Mouse (Mus musculus) bone marrow, adult 2 months (tissue): ENCODE results near the gene Ntn4. TPM values are rescaled to one million over a fixed set of nuclear protein-coding genes. Genes with fewer than 3 reads are reported as not detected.

Experiments used
- H3K27ac ChIP-seq: fragments of 200-500 bp; 2 replicates; pipeline ENCODE4 v1.5.1; 2012; ENCODE audit warnings: low read depth, mild to moderate bottlenecking, control low read depth, inconsistent platforms, low read length; ENCODE audit not compliant: control insufficient read depth, poor library complexity, insufficient read depth
- H3K4me1 ChIP-seq: fragments of 200-500 bp; 2 replicates; pipeline ENCODE4 v1.6.1; 2011; ENCODE audit warnings: low read length; ENCODE audit not compliant: control insufficient read depth, insufficient read depth
- H3K4me3 ChIP-seq: fragments of 200-500 bp; replicated peaks from 2 replicates; pipeline ENCODE3; 2011; ENCODE audit warnings: mild to moderate bottlenecking, low read depth, low read length, control low read depth; ENCODE audit not compliant: control insufficient read depth
- CTCF ChIP-seq: fragments of 200-500 bp; IDR thresholded peaks from 2 replicates; pipeline ENCODE4 v1.5.1; 2011; ENCODE audit warnings: low read length, control low read depth; ENCODE audit not compliant: control insufficient read depth, insufficient read depth
- POLR2A ChIP-seq: fragments of 200-500 bp; IDR thresholded peaks from 2 replicates; pipeline ENCODE4 v1.6.1; 2011; ENCODE audit warnings: low read depth, mild to moderate bottlenecking, control low read depth, low read length, borderline replicate concordance; ENCODE audit not compliant: control insufficient read depth
- WGBS: fragments of 180-500 bp; shearing (Covaris S2); methylation state at CpG from one replicate; pipeline ENCODE4 v1.1.7; 2018; 5-methylcytosine and 5-hydroxymethylcytosine counted together
- polyA plus RNA-seq: library from polyadenylated mRNA; stranded (reverse); fragments of >200 nt; gene quantifications from 2 replicates; pipeline ENCODE4 v1.2.4, GENCODE M21; 2011; ENCODE audit warnings: low replicate concordance; ENCODE audit not compliant: missing spikeins, insufficient read depth, insufficient read length

Gene Ntn4
- polyA plus RNA-seq, 1 experiment, result 3.7 TPM

DNA sequence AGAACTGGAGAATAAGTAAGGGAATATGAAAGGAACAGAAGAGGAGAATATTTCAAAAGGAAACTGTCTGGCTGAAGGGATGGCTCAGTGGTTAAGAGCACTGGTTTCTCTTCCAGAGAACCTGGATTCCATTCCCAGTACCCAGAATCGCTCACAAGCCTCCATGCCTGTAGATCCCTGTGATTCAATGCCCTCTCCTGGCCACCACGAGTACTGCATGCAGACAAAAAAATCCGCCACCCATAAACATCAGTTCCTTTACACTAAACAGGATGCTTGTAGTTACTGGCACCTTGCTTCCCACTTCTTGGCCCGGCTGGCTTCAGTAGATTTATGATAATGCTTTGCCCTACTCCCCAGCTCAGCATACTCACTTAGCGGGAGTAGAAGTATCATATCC is 122.6 kb downstream of the Ntn4 start:
- no peak overlapping the region for H3K4me3 ChIP-seq
- TF ChIP-seq CTCF (peak; percentile 72), POLR2A (no peak)
- WGBS, result 39% methylated on average over 5 of the region's 5 CpGs
- H3K4me1 ChIP-seq, result no peaks in the 10 kb centered on the region; the same call in 1 of the 2 replicates
- no peak overlapping the region for H3K27ac ChIP-seq

DNA sequence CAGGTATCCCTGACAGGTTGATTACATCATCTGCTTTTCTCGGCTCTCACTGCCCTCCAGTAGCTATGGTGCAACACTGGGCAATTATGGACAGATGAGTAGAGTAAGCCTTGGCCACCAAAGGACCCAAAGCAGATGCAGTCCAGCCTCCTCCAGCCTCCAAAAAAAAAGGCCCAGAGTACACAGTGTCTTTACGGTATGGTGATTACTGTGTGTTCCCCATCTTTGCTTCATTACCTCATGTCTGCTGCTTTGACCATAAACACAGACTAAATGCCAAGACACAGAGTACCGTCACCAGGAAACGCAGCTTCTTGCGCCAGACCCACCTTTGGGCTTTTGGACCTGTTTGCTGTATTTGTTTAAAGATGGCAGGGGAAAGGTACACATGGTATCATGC is 125.7 kb downstream of the Ntn4 start:
- Histone ChIP-seq H3K4me3 (no peak overlapping the region), H3K4me1 (no peaks in the 10 kb centered on the region), H3K27ac (no peak overlapping the region)
- 85% methylated on average over 5 of the region's 5 CpGs for WGBS
- TF ChIP-seq CTCF (no peak), POLR2A (no peak)

DNA sequence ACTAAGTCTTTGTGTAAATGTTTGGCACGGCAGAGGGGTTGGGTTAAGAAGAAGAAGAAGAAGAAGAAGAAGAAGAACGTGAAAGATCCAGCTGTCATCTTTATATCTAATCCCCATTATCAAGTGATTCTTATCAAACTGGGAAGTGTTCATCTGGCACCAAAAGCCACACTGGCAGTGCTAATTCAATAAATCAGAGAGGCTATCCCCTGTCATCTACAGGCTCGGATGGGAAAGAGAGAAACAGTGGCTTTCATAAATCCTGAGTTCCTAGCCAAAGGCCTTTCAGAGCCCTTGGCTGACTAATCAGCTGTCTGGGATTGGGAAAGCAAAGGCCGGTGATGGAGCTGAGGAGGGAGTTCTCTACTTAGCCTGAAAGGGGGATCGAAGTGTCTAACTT is 126.8 kb downstream of the Ntn4 start:
- no peak for TF ChIP-seq CTCF
- no peak for TF ChIP-seq POLR2A

DNA sequence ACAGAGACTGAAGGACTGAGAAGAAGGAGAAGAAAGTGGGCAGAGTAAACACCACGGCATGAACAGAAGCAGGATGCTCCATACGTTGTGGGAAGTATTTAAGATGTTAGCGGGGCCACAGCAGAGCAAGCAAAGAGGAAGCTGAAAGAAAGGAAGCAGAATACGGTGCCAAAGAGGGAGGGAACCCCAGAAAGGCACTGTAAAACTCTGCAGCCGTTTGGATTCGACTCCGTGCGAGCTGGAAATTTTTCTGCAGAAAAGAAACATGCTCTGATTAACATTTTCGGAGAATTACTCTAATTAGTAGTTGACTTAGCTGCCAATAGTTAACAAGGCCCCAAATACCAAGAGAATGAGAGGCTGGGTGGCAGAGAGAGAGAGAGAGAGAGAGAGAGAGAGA is 127.7 kb downstream of the Ntn4 start:
- TF ChIP-seq CTCF, result no peak
- Histone ChIP-seq H3K27ac (no peak overlapping the region), H3K4me3 (no peak overlapping the region), H3K4me1 (no peaks in the 10 kb centered on the region)
- 3% methylated on average over 9 of the region's 9 CpGs for WGBS

More for the DNA sequence above, 126.8 kb downstream of the Ntn4 start:
- Histone ChIP-seq H3K4me3 (no peak overlapping the region), H3K27ac (no peak overlapping the region), H3K4me1 (no peaks in the 10 kb centered on the region)
- whole genome bisulfite sequencing, result 75% methylated on average over 5 of the region's 5 CpGs

DNA sequence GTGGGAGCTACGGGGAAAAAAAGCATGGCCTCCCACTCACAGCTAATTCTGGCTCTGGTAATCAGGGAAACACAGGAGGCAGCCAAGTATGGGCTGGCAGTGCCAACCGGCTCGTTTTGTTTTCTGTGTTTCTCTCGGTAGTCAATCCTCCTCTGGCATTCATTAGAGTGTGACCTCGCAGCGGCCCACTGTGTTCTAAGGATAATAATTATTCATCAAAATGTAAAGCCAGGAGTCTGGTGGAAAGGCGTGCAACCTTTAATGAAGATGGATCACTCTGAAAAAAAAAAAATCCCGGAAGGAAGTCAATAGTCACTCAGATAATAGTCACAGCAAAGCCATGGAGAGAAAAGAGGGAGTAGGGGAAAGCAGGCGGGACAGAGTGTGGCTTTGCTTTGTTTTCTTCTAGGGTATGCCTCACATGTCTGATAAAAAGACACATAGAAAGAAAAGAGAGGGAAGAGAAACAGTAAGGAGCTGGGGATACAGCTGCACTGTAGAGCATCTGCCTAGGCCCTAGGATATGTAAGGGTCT is 131.5 kb downstream of the Ntn4 start:
- TF ChIP-seq POLR2A (no peak), CTCF (no peak)
- 72% methylated on average over 9 of the region's 9 CpGs for WGBS
- Histone ChIP-seq H3K27ac (no peak overlapping the region), H3K4me3 (no peak overlapping the region), H3K4me1 (no peaks in the 10 kb centered on the region)

DNA sequence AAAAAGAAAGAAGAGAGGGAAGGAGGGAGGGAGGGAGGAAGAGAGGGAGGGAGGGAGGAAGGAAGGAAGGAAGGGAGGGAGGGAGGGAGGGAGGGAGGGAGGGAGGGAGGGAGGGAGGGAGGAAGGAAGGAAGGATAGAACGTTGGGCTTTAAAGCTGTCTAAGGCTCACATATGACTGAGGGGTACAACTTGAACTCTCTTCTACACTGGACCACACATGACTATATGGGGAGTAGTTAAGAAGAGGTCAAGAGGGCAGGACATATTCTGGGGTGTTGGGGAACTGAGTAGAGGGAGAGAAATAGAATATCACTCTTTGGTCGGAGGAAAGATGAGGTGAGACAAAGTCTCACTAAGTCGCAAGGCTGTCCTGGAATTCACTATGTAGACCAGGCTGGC is 132.0 kb downstream of the Ntn4 start:
- no peak overlapping the region for H3K27ac ChIP-seq
- no peak overlapping the region for H3K4me3 ChIP-seq
- TF ChIP-seq CTCF (no peak), POLR2A (no peak)
- WGBS, result 67% methylated on average over 3 of the region's 3 CpGs
- no peaks in the 10 kb centered on the region for H3K4me1 ChIP-seq

DNA sequence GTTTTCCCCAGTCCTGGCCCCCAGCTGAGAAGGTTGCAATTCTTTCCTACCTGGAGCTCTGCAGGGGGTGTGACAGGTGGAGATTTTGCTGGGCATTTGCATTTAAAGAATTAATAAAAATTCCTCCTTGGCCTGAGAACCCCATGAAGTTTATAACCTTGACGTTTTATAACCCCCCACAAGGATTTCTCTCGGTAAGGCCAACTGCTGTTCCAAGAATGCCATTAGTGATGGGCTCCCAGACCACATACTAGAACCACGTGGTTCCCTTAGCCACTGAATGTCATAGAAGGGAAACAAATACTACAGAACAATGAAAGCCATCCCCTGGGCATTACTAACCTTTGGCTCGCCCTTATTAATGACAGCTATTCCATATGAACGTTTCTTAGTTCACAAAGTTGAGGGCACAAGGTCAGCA is 136.3 kb downstream of the Ntn4 start:
- Histone ChIP-seq H3K4me3 (no peak overlapping the region), H3K4me1 (no peaks in the 10 kb centered on the region), H3K27ac (no peak overlapping the region)
- no peak for TF ChIP-seq POLR2A
- TF ChIP-seq CTCF, result no peak
- 46% methylated on average over 5 of the region's 5 CpGs for WGBS

DNA sequence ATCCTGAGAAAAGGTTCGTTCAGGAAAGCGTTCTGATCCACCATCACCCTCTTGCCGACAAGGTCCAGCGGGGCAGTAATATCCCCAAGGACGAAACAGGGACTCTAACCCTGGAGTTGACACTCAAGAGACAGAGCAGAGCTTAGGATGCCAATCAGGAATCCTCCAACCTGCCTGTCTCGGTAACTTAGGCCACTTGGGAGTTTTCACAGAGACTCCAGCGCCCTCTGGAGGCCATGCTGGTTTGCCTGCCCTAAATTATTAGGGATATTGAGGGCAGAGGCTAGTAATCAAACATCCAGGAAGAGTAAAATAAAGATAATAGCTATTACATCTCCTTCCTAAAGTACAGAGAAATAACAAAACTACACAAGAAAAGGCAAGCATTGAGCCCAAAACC is 136.9 kb downstream of the Ntn4 start:
- 48% methylated on average over 7 of the region's 7 CpGs for WGBS
- no peak overlapping the region for H3K4me3 ChIP-seq
- TF ChIP-seq POLR2A (no peak), CTCF (peak; percentile 51)
- no peaks in the 10 kb centered on the region for H3K4me1 ChIP-seq
- no peak overlapping the region for H3K27ac ChIP-seq

DNA sequence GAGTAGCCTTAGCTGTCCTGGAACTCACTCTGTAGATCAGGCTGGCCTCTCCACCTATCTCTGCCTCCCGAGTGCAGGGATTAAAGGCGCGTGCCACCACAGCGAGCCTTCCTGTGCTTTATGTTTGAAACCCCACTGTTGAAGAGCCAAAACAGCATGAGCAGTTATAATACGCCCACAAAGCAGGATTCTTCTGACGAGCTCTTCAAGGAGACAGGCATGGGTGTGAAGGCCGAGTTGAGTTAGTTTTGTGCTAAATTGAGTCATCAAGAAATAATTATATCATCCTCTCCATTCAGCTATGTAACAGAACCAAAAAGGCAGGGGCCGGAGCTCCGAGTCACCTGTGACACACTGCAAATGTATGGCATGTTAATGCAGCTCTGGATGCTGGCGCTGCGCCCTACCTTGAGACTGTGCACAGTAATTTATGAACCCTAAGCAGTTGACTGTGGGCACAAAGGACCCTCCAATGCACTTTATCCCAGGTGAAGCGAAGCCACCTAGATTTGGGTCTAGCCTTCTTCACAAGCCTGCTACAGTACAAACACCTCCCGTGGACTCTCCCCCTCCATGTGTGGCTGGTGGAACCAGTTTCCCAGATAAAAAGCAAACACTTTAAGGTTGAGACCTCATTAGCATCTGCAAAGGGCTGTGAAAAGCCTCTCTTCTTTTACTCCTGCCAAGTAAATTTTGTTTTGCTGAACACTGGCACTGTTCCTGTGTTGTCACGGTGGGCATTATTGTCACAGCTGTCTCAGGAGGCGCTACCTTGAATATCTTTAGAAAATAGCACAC is 142.9 kb downstream of the Ntn4 start:
- TF ChIP-seq CTCF, result no peak
- TF ChIP-seq POLR2A, result no peak

More for the DNA sequence above, 142.9 kb downstream of the Ntn4 start:
- Histone ChIP-seq H3K4me1 (no peaks in the 10 kb centered on the region), H3K27ac (no peak overlapping the region), H3K4me3 (no peak overlapping the region)
- 86% methylated on average over 15 of the region's 15 CpGs for WGBS

Other genes with a start within 250 kb of the Ntn4 start
- 147 and 309 TPM in 2 replicates for gene Lta4h, start 187.3 kb upstream of the Ntn4 start, polyA plus RNA-seq
- 2.0 and 6.1 TPM in 2 replicates for gene Hal, start 151.9 kb upstream of the Ntn4 start, polyA plus RNA-seq
- 1.4 TPM in 1 of 2 replicates, not detected in the other for gene Amdhd1, start 100.6 kb upstream of the Ntn4 start, polyA plus RNA-seq
- gene Ccdc38, start 100.0 kb upstream of the Ntn4 start, polyA plus RNA-seq, result 0.40 TPM in 1 of 2 replicates, not detected in the other
- 56.3 and 79.1 TPM in 2 replicates for gene Snrpf, start 51.0 kb upstream of the Ntn4 start, polyA plus RNA-seq
- 0.55 TPM in 1 of 2 replicates, not detected in the other for gene Usp44, start 190.9 kb downstream of the Ntn4 start, polyA plus RNA-seq